Mouse (Mus musculus): ENCODE data around the gene Pou2f3. TPM values are rescaled to one million over a fixed set of nuclear protein-coding genes. Genes with fewer than 3 reads are reported as not detected.

The Pou2f3 gene
- polyA plus RNA-seq, 1 experiment from 2014 or later, result not detected

DNA sequence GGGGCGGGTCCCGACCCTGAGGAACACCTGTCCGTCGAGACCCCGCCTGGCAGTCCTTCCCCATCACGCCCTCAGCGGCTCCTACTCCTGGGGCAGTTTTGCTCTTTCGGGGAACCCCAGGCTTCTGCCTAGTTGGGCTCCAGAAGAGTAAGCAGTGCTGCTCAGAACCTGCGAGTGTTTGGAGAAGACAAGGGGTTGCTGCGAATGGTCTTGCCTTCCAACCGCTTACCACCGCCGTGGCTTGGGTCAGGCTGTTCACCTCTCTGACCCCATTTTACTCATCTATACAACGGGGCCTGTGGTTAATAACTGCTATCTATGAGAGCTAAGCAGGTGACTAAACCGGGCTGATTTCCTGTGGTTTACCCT, 4.2 kb downstream of the Pou2f3 start:
- H3K27ac ChIP-seq (replicated peaks), result no peak overlapping the region

DNA sequence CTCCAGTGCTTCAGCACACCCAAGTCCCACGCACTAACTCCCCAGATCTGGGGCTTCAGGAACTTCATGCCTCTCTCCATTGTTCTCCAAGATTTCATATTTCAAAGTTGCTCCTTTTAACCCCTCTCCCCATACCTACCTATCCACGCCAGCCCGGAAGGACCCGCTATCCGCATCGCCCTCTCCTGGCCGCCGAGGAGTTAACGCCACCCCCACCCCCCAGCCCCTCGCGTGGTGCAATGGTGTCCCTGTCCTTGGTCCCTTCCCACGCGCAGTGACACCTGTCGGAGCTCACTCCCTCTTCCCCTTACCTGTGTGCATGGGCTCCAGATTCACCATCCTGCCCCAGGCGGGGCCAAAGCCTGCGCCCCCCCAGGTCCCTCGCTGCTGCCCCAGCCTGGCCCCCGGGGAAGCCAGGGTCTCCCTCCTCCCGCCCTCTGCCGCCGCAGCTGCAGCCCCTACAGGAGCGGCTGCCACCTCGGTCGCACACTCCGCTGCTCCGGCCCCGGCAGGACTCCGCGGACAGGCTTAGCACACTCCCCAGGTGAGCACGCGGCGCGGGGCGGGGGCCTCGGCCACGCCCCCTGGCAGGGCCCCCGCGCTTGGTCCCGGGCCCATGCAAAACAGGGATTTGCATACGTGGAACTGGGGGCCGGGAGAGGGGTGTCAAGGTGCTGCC, 4.7 kb downstream of the Pou2f3 start:
- peak overlapping the region; percentile 64; the same call in 1 of the 2 replicates for H3K9ac ChIP-seq
- peak overlapping the region; percentile 45 for H3K4me3 ChIP-seq
- peaks cover 23% of the 10 kb centered on the region for H3K4me1 ChIP-seq
- no peak overlapping the region for H3K27ac ChIP-seq (replicated peaks)
- H3K4me2 ChIP-seq, result peak overlapping the region; percentile 71
- H3K9me3 ChIP-seq, result no peaks in the 10 kb centered on the region
- no peak for ATAC-seq (ENCODE audit: extremely low read depth, insufficient number of reproducible peaks, low FRiP score, low TSS enrichment)
- peaks cover 83% of the 10 kb centered on the region for H3K27me3 ChIP-seq (replicated peaks)
- WGBS, result 2% methylated on average over 41 of the region's 41 CpGs
- H3K36me3 ChIP-seq, result no peaks in the 10 kb centered on the region

More for the DNA sequence above, 4.2 kb downstream of the Pou2f3 start:
- no peak for ATAC-seq (ENCODE audit: extremely low read depth, insufficient number of reproducible peaks, low FRiP score, low TSS enrichment)
- Histone ChIP-seq H3K4me3 (peak overlapping the region; percentile 45), H3K9me3 (no peaks in the 10 kb centered on the region), H3K36me3 (no peaks in the 10 kb centered on the region), H3K27me3 (replicated peaks) (peaks cover 78% of the 10 kb centered on the region), H3K4me1 (peaks cover 28% of the 10 kb centered on the region), H3K9ac (no peak overlapping the region; the same call in 1 of the 2 replicates), H3K4me2 (peak overlapping the region; percentile 71)
- 3% methylated on average over 15 of the region's 15 CpGs for WGBS

DNA sequence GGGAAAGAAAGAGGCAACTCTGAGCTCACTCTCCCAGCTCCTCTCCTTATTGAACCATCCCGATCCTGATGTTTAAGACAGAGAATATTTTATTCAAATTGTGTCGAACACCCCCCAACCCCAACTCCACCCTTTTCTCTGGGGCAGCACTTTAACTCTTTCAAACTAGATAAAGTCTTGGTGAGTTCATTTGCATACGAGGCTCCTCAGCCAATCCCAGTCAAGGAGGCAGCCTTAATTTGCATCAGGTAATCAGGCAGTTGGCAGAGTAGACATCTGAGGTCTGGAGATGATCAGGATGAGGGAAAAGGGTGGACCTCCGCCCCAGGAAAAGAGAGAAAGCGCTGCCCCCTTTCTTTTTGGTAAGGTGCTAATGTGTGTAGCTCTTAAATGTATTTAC, 10.0 kb downstream of the Pou2f3 start:
- Histone ChIP-seq H3K4me3 (no peak overlapping the region), H3K36me3 (no peaks in the 10 kb centered on the region), H3K9me3 (no peaks in the 10 kb centered on the region), H3K4me1 (peaks cover 7% of the 10 kb centered on the region), H3K27me3 (replicated peaks) (peaks cover 87% of the 10 kb centered on the region), H3K4me2 (peak overlapping the region; percentile 32), H3K27ac (replicated peaks) (no peak overlapping the region), H3K9ac (no peak overlapping the region)
- 7% methylated on average over 5 of the region's 5 CpGs for WGBS
- no peak for ATAC-seq (ENCODE audit: extremely low read depth, insufficient number of reproducible peaks, low FRiP score, low TSS enrichment)

DNA sequence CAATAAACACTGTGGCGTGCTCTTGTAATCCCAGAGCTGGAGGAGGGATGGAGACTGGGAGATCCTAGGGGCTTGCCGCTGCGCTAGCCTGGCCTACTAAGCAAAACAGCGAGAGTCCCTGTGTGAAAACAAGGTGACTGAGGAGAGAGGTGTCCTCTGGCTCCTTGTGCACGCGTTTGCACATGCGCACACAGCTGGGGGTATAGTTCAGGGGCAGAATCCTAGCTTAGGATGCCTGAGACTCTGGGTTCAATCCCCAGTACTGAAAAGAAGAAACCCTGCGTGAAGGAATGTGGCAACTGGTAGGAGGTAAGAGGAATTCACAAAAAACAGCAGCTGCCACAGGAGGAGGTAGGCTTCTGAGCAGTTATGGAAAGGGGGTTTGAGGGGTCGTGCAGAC, 16.2 kb downstream of the Pou2f3 start:
- peaks cover 62% of the 10 kb centered on the region for H3K27me3 ChIP-seq (replicated peaks)
- no peak overlapping the region for H3K4me2 ChIP-seq

DNA sequence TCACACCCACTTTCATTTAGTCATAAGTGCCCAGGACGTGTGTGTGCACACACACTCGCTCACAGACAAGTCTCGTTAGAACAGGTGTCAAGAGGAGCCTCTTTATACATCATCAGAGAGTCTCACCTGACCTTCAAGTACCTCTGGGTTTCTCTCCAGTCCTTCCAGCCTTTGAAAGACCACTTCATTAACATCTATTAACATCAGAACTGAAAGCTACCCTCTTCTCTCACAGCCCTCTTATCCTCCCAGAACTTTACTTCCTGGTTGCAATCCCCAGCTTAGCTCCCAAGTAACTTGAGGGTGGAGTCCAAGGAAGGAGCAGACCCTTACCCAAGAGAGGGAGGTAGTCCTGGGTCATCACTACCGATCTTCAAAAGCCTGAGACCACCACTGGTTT, 18.6 kb downstream of the Pou2f3 start:
- Histone ChIP-seq H3K27me3 (replicated peaks) (peaks cover 58% of the 10 kb centered on the region), H3K4me1 (no peaks in the 10 kb centered on the region), H3K9ac (no peak overlapping the region), H3K4me3 (no peak overlapping the region), H3K27ac (replicated peaks) (no peak overlapping the region), H3K9me3 (no peaks in the 10 kb centered on the region), H3K4me2 (no peak overlapping the region), H3K36me3 (no peaks in the 10 kb centered on the region)
- no peak for ATAC-seq (ENCODE audit: extremely low read depth, insufficient number of reproducible peaks, low FRiP score, low TSS enrichment)
- WGBS, result 49% methylated on average over 4 of the region's 4 CpGs

More for the DNA sequence above, 16.2 kb downstream of the Pou2f3 start:
- ATAC-seq (ENCODE audit: extremely low read depth, insufficient number of reproducible peaks, low FRiP score, low TSS enrichment), result no peak
- H3K27ac ChIP-seq (replicated peaks), result no peak overlapping the region
- H3K9ac ChIP-seq, result no peak overlapping the region
- H3K4me3 ChIP-seq, result no peak overlapping the region
- H3K9me3 ChIP-seq, result no peaks in the 10 kb centered on the region
- no peaks in the 10 kb centered on the region for H3K4me1 ChIP-seq
- 15% methylated on average over 9 of the region's 9 CpGs for WGBS
- no peaks in the 10 kb centered on the region for H3K36me3 ChIP-seq

DNA sequence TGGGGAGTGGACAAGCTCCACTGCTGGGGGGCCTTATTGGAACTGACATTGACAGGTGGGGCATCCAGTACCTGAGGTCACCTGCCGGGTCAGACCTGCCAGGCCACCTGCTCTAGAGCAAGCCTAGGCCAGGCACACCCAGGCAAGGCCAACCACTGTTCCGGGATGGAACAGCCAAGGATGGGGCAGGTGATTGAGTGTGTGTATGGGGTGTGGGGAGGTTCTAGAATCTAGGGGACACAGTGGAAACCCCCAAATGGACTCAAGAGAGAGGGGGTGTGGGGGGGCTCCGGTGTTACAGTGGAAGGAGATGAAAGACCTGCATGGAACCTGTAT, 21.2 kb downstream of the Pou2f3 start:
- ATAC-seq (ENCODE audit: extremely low read depth, insufficient number of reproducible peaks, low FRiP score, low TSS enrichment), result no peak
- no peaks in the 10 kb centered on the region for H3K9me3 ChIP-seq
- no peak overlapping the region for H3K4me2 ChIP-seq
- no peak overlapping the region for H3K4me3 ChIP-seq
- H3K36me3 ChIP-seq, result no peaks in the 10 kb centered on the region
- H3K27me3 ChIP-seq (replicated peaks), result peaks cover 38% of the 10 kb centered on the region
- WGBS, result 44% methylated on average over 3 of the region's 3 CpGs
- H3K9ac ChIP-seq, result no peak overlapping the region
- H3K4me1 ChIP-seq, result no peaks in the 10 kb centered on the region
- H3K27ac ChIP-seq (replicated peaks), result no peak overlapping the region

DNA sequence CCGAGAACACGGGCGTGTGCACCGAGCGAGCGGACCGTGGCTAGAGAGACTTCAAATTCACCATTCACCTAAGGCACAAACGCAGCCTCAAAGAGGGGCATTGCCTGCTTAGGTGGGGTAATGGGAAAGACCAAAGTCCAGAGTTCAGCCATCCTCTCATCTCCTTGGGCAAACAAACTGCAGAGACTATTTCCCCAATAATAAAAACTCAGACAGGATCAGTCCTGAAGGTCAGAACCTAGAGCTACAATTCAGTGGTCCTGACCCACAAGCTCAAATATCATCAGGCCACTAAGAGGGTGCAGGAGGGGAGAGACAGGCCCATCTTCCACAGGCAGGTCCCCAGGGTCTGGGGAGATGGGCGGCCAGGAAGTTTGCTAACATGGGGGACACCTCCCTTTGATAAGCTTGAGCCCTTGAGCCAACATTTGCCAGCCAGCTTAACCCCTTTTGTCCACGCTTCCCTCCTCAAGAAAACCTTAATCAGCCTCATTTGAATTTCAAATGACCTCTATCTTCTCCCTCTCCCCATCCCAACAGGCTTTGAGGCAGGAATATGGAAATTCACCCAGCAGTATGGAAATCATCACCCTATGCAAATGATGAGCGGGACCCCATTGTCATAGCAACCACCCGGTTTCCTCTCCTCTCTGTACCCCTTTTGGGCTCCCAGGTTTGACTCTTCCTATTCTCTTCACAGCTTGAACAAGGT, 21.7 kb downstream of the Pou2f3 start:
- Histone ChIP-seq H3K36me3 (no peaks in the 10 kb centered on the region), H3K4me1 (no peaks in the 10 kb centered on the region), H3K9me3 (no peaks in the 10 kb centered on the region), H3K9ac (no peak overlapping the region), H3K27me3 (replicated peaks) (peaks cover 32% of the 10 kb centered on the region), H3K4me3 (no peak overlapping the region), H3K4me2 (no peak overlapping the region), H3K27ac (replicated peaks) (no peak overlapping the region)
- WGBS, result 62% methylated on average over 12 of the region's 12 CpGs
- no peak for ATAC-seq (ENCODE audit: extremely low read depth, insufficient number of reproducible peaks, low FRiP score, low TSS enrichment)

DNA sequence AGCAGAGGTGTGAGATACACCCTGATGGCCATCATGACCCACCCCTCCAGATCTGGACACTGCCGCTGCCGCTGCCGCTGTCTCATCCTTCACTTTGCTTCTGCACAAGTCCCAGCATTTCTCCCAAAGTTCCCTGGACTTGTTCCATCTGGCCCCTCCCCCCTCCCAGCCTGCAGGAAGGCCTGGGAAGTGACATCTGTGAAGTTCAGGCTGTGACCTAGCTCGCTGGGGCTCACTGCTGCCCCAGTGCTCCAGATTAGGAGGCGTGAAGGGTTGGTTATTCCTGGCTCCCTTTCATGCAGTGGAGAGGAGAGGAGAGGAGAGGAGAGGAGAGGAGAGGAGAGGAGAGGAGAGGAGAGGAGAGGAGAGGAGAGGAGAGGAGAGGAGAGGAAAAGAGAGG, 30.6 kb downstream of the Pou2f3 start:
- no peak; the same call in 1 of the 2 replicates for ATAC-seq (ENCODE audit: extremely low read depth, insufficient number of reproducible peaks, low FRiP score, low TSS enrichment)
- no peak overlapping the region for H3K27ac ChIP-seq (replicated peaks)
- H3K27me3 ChIP-seq (replicated peaks), result peaks cover 11% of the 10 kb centered on the region; the same call in 1 of the 2 replicates
- 30% methylated on average over 5 of the region's 5 CpGs for WGBS
- H3K9ac ChIP-seq, result no peak overlapping the region
- no peaks in the 10 kb centered on the region for H3K36me3 ChIP-seq
- H3K4me1 ChIP-seq, result peaks cover 16% of the 10 kb centered on the region
- H3K4me2 ChIP-seq, result no peak overlapping the region
- no peaks in the 10 kb centered on the region for H3K9me3 ChIP-seq
- no peak overlapping the region for H3K4me3 ChIP-seq

DNA sequence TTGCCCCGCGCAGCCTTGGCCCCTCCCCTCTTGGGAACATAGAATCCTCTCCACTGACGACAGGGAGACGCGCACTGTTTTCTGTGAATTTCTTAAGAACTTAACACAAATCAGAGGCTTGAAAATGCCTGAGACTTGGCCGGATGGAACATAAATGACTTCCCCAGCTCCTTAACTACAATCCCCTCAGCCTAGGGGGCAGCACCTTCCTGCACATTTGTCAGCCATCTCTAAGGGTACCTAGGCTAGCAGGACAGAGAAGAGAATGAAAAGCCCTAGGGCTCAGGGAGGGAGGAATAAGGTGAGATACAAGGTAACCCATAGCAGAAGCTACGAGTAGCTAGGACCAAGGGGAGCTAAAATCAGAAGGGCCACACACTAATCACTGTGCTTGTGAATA, 32.0 kb downstream of the Pou2f3 start:
- H3K4me1 ChIP-seq, result peaks cover 16% of the 10 kb centered on the region
- no peak for ATAC-seq (ENCODE audit: extremely low read depth, insufficient number of reproducible peaks, low FRiP score, low TSS enrichment)

DNA sequence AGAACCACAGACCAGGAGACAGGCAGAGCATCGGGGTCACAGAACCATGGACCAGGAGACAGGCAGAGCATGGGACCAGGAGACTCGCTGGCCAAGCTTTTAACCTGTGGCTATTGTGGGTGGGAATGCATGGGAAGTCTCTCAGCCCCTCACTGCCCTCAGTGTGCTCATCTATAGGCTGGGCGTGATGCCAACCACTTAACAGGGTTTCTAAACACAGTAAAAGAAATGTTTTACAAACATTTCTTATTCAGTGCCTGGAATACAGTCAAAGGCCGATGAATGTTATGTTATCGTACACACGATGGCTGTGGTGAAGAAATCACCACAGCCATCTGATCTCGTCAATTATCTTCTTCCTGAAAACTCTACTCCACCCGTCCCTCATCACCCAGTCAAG, 43.1 kb downstream of the Pou2f3 start:
- no peak for ATAC-seq (ENCODE audit: extremely low read depth, insufficient number of reproducible peaks, low FRiP score, low TSS enrichment)
- Histone ChIP-seq H3K9me3 (no peaks in the 10 kb centered on the region), H3K36me3 (no peaks in the 10 kb centered on the region), H3K4me1 (no peaks in the 10 kb centered on the region), H3K4me2 (no peak overlapping the region), H3K27me3 (replicated peaks) (peaks cover 10% of the 10 kb centered on the region), H3K9ac (no peak overlapping the region), H3K4me3 (no peak overlapping the region), H3K27ac (replicated peaks) (no peak overlapping the region)
- 68% methylated on average over 8 of the region's 8 CpGs for whole genome bisulfite sequencing

More for the DNA sequence above, 32.0 kb downstream of the Pou2f3 start:
- Histone ChIP-seq H3K9me3 (no peaks in the 10 kb centered on the region), H3K36me3 (no peaks in the 10 kb centered on the region), H3K27me3 (replicated peaks) (peaks cover 11% of the 10 kb centered on the region; the same call in 1 of the 2 replicates), H3K4me2 (no peak overlapping the region), H3K27ac (replicated peaks) (no peak overlapping the region), H3K9ac (no peak overlapping the region), H3K4me3 (no peak overlapping the region)
- WGBS, result 53% methylated on average over 7 of the region's 7 CpGs

DNA sequence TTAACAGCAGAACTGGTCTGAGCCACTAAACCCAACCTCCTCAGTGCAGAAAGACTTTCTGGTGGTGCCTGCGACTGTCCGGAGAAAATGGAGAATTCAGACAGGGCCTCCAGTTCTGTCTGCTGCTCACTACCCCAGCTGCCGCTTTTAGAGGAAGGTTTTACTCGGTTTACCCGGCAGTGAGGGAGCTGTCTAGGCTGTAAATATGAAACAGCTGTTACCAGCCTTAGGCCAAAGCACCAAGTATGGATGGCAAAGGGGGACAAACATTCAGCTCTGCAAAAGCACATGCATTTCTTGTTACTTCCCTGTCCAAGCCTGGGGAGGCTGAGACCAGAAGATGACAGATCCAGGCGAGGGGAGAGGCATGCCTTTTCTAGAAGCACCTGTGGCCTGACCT, 43.8 kb downstream of the Pou2f3 start:
- Histone ChIP-seq H3K4me2 (no peak overlapping the region), H3K27ac (replicated peaks) (no peak overlapping the region), H3K9ac (no peak overlapping the region), H3K4me1 (no peaks in the 10 kb centered on the region), H3K9me3 (no peaks in the 10 kb centered on the region), H3K4me3 (no peak overlapping the region), H3K27me3 (replicated peaks) (peaks cover 10% of the 10 kb centered on the region), H3K36me3 (no peaks in the 10 kb centered on the region)
- 76% methylated on average over 6 of the region's 6 CpGs for WGBS
- ATAC-seq (ENCODE audit: extremely low read depth, insufficient number of reproducible peaks, low FRiP score, low TSS enrichment), result no peak

DNA sequence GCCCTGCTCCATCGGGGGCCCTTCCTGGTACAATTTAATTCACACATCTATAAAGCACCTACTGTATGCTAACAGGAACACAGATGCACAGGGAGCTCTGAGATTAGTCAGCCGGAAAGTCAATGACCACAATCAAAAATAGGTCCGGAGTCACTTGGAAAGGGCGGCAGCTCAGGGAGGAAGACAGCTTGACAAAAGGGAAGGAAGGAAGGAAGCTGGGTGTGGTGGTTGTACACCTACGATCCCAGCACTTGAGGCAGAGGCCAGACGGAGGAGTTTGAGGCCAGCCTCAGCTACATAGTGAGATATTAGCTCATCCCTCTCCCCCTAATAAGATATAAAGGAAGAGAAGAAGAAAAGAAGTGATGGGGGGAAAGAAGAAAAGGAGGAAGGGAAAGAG, 54.2 kb downstream of the Pou2f3 start:
- Histone ChIP-seq H3K4me3 (no peak overlapping the region), H3K36me3 (no peaks in the 10 kb centered on the region), H3K9ac (no peak overlapping the region), H3K27me3 (replicated peaks) (peaks cover 51% of the 10 kb centered on the region), H3K4me2 (no peak overlapping the region), H3K27ac (replicated peaks) (no peak overlapping the region), H3K9me3 (no peaks in the 10 kb centered on the region), H3K4me1 (peaks cover 3% of the 10 kb centered on the region)
- 54% methylated on average over 6 of the region's 6 CpGs for WGBS
- no peak for ATAC-seq (ENCODE audit: extremely low read depth, insufficient number of reproducible peaks, low FRiP score, low TSS enrichment)

Data from heart, embryonic 13.5 days (tissue).